Mouse (Mus musculus): Measurements from ENCODE around the gene Pnldc1.
A peak's percentile ranks its signal among the peaks of the same experiment; 100 is the strongest.
"Not testable (repeated sequence)": the region's sequence is repeated elsewhere in the genome, so short reads cannot be mapped to it uniquely, and the experiment has no call there.

Gene Pnldc1

DNA sequence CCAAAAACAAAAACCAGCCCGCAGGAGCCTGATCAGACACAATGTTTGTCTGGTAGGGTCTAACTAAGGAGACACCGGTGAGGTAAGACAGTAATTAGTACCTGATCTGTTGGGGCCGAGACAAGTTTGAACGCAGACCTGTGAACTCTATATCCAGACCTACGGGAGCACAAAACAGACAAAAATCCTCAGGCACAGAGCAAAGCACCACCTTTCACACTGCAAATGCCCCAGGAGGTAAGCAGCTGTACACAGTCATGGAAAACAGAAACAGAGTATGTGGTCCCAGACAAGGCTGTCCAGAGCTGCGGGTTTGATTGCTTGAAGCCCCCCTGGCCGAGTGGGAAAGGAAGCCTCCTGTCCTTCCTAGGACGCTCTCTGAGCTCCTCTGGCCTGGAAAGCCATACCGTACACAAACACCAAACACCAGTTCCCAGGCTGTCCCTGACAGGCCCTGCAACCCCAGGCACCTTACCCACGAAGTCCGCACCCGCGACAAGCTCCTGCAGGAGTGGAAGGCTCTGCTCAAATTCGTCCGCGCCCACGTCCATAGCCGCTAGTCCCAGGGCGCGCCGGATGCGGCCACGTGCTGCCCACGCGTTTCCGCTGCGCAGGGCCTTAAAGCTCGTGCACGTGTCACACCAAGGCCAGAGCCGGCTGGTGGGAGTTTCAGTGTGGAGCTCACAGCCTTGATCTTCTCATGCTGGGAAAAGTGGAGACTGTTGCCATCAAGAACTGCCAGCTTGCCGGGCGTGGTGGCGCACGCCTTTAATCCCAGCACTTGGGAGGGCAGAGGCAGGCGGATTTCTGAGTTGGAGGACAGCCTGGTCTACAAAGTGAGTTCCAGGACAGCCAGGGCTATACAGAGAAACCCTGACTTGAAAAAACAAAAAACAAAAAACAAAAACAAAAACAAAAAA, at the start of gene Pnldc1:
Gene Pnldc1 (minus strand): TSS at position 870 of the 920 bp plus-strand sequence.
- DNase-seq (ENCODE audit: low spot score): no peak

DNA sequence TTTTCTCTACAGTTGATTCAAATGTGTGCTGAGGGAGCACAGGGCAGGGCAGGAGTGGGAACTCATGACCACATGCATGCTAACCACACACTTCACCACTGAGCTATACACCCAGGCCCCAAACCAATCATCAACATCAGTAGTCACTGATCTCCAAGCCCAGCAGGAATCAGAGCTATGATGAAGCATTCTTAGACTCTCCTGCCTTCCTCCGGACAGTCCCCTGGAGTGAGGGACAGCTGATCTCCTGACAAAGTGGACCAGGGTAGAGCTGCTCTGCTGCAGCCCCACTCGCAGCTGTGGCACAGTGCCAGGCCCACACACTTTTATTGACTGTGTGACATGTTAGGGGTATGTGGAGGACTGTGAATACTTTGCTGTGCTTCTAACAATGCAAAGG, 49.3 kb upstream of the Pnldc1 start:
- DNase-seq (ENCODE audit: low spot score): not testable (repeated sequence)

DNA sequence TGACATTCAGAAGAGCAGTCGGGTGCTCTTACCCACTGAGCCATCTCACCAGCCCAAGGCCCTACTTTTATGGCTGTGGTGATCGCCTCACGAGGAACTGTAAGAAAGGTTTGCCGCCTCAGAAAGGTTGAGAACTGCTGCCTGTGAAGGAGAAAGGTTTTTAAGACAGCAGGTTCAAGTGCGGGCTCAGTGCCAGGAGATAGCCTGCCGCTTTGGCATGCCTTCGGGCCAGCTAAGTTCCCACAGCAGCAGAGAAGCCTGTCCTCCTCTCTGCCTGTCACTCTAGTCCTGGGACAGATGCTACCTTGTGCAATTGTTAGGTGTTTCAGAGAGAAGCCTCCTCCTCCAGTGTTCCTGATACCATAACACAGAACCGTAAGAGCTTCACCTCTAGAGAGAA, 46.6 kb upstream of the Pnldc1 start:
- no peak for DNase-seq (ENCODE audit: low spot score)

DNA sequence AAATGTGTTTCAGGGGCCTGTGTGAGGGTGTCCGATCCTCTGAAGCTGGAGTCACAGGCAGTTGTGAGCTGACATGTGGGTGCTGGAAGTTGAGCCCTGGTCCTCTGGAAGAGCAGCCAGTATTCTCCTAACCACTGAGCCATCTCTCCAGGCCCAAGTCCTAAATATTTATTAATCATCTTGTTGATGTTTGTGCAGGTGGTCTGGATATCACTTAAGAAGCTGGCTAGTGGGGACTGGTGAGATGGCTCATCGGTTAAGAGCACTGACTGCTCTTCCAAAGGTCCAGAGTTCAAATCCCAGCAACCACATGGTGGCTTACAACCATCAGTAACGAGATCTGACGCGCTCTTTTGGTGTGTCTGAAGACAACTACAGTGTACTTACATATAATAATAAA, 39.6 kb upstream of the Pnldc1 start:
- no peak for DNase-seq (ENCODE audit: low spot score)

DNA sequence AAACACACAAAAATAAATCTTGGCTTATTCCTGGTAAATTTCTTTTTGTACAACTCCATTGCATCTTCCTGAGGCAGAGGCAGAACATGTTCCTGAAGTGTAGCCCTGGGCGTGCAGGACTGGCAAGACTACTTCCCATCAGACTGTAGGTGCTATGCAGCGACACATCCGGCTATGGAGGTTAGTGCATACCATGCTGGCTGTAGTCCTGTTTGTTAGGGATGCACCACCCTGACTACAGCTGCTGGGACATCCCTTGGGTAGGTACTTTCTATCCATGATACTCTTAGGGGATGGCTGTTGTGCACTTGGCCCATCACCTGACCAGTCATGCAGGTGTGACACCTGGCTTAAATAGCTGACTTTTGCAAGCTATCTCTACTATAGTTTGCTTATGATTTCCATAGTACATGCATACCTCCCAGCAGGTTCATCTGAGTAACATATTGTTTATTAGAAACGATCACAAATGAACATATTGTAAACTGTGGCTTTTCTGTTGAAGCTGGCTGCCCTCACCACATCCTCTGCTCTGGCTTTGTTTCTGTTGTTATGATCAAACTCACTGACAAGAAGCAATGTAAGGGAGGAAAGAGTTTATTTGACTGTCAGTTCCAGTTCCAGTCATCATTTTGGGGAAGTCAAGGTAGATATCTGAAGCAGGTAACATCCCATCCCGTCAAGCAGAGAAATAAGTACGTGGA, 32.6 kb upstream of the Pnldc1 start:
- no peak for DNase-seq (ENCODE audit: low spot score)

GRCm38 (mm10) chr17:12941543-12942260, 31.7 kb upstream of the Pnldc1 start:
- DNase-seq (ENCODE audit: low spot score): no peak

GRCm38 (mm10) chr17:12940151-12940805, 30.2 kb upstream of the Pnldc1 start, which contains the start of gene Acat3:
TSS of gene Acat3 (minus strand) at chr17:12940600.
- no peak for DNase-seq (ENCODE audit: low spot score)

DNA sequence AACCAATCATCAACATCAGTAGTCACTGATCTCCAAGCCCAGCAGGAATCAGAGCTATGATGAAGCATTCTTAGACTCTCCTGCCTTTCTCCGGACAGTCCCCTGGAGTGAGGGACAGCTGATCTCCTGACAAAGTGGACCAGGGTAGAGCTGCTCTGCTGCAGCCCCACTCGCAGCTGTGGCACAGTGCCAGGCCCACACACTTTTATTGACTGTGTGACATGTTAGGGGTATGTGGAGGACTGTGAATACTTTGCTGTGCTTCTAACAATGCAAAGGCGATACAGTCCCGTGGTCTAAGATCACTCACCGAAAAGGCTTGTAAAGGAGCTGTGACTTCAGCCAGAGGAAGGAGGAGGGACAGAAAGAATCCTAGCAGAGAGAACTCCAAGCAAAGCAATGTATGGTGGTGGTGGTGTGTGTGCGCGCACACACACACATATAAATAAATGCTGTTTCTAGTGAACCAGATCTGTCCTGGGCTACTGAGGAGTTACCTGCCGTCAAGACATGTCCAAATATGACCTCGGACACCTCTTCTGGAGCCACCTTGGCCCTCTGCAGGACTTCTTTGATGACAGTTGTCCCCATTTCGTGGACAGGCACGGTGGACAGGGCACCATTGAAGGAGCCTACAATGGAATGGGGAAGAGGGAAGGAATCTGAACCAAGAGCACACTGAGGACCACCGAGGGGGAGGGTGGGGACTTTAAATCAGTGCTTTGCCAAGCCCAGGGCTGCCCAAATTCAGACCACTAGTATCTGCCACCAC, 29.5 kb upstream of the Pnldc1 start:
- not testable (repeated sequence) for DNase-seq (ENCODE audit: low spot score)

DNA sequence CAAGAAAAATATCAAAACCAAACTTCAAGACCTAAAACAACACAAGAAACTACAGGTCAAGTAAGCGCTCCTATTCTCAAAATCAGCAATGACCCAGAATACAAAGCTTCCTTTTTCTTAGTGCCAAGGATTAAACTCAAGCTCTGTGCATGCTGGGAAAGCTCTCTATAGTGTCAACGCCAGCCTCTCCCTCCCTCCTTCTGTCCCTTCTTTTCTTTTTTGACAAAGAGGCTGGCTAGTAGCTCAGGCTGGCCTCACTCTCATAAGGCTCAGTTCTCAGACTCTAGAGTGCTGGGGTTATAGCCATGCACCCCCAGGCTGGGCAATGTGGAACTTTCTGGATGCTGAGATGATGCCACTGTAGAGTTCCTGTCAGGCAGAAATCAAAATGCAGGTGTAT, 28.0 kb upstream of the Pnldc1 start:
- no peak for DNase-seq (ENCODE audit: low spot score)

DNA sequence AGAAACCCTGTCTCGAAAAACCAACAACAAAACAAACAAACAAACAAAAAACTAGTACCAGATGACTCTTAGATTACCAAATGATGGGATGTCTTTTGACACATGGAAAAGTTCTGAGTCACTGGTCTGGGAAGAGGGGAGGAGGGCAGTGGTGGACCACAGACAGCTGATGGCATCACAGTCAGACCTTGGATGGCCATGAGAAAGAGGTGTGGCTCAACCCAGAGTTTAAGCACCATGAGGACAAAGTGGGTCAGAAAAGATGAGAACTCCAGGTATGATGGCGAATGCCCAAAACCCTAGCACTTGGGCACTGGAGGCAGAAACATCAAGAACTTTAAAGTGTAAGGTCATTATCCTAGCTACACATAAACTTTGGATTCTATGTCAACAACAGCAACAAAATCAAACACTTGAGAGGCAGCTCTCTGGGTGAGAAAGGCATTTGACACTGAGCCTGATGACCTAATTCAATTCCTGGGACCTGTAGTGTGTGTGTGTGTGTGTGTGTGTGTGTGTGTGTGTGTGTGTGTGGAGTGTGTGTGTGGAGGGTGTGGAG, 27.5 kb upstream of the Pnldc1 start:
- no peak for DNase-seq (ENCODE audit: low spot score)

DNA sequence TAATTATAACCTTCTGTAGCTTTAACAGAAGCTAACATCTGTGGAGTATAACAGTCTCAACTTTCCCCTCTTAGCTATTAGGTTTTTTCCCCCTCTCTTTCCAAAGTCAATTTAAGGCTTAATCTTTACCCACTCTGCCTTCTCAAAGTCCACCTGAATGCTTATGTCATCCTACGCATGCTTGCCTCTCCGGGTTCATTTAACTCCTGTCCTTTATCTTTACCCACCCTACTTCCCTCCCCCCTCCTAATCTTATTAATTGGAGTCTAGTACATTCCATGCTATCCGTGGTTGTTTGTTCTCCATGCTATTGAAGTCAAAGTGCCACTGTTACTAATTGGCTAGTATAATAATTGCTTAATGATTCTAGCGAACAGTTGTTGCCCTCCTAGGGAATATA, 25.7 kb upstream of the Pnldc1 start:
- no peak for DNase-seq (ENCODE audit: low spot score)

GRCm38 (mm10) chr17:12931576-12931975, 21.5 kb upstream of the Pnldc1 start:
- not testable (repeated sequence) for DNase-seq (ENCODE audit: low spot score)

DNA sequence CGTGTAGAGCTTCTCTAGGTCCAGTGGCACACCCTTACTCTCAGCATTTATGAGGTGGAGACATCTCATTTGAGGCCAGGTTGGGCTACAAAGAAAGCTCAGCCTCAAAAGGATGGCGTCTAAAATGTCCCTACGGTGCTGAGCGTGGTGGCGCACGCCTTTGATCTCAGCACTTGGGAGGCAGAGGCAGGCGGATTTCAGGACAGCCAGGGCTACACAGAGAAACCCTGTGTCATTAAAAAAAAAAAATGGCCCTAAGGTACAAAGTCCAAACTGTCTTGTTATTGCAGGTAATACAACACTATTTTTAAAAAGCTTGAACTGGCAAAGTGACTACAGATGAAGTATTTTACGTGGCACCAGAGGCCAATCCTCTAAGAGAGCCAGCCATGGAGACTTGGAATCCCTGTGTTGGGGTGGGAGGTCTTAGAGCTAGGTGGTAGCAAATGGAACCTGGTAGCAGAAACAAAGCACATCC, 15.7 kb upstream of the Pnldc1 start:
- no peak for DNase-seq (ENCODE audit: low spot score)

- DNase-seq (ENCODE audit: low spot score): peak; percentile 69
Measured at GRCm38 (mm10) chr17:12925001-12925400, 15.0 kb upstream of the Pnldc1 start.

- DNase-seq (ENCODE audit: low spot score): no peak
Measured at GRCm38 (mm10) chr17:12921073-12921472, 11.0 kb upstream of the Pnldc1 start.

- peak; percentile 26 for DNase-seq (ENCODE audit: low spot score)
Measured at GRCm38 (mm10) chr17:12916588-12917380, 6.8 kb upstream of the Pnldc1 start.

GRCm38 (mm10) chr17:12915881-12916583, 6.0 kb upstream of the Pnldc1 start, which contains the start of gene Mrpl18:
TSS of gene Mrpl18 (minus strand) at chr17:12916345.
- DNase-seq (ENCODE audit: low spot score): peak; percentile 100

- DNase-seq (ENCODE audit: low spot score): no peak
Measured at GRCm38 (mm10) chr17:12915488-12915880, 5.5 kb upstream of the Pnldc1 start, which contains the start of gene Tcp1. TSS of gene Tcp1 (plus strand) at chr17:12915701.

DNA sequence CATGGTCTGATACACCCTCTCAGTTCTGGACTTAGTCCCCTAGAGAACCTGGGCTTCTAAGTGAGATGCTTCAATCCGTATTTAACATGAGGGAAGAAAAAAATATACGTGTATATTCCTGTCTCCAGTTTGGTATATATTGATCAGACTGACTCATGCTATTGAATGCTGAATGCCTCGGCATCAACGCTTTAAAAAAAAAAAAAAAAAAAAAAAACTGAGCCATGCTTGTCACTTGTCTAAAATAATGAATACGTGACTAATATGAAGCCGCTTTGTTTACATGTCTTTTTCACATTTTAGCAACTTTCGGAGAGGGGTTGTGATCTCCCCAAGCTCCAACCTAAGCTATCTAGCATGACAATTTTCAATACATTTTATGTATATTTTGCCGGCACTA, 361 bp upstream of the Pnldc1 start:
- no peak for DNase-seq (ENCODE audit: low spot score)
